Mouse (Mus musculus): ENCODE results near the gene Tmem179.

GRCm38 (mm10) chr12:112503003-112503771 lies 13.4 kb downstream of the Tmem179 start:
- TF ChIP-seq MYOD1 (IDR thresholded peaks at IDR 0.05; ENCODE audit: control insufficient read depth, insufficient read length, low read depth) (no peak), CTCF (IDR thresholded peaks at IDR 0.05; ENCODE audit: control insufficient read depth, insufficient read depth, insufficient read length) (no peak), USF1 (IDR thresholded peaks at IDR 0.05; ENCODE audit: low read depth) (no peak), MYOG (IDR thresholded peaks at IDR 0.05; ENCODE audit: control insufficient read depth, extremely low read depth, insufficient read length) (no peak), FOSL1 (IDR thresholded peaks at IDR 0.05; ENCODE audit: insufficient read depth, low read length, poor library complexity, severe bottlenecking) (no peak)
